Mouse (Mus musculus) T-helper 17 cell (primary cell): ENCODE results near the gene Asna1.

Source experiments
- in situ Hi-C, 2 experiments: fragments of 300-600 bp; cut with MboI, MseI; formaldehyde crosslinking; loops; 1 replicate in 1 of 2; 2 replicates in 1 of 2; pipeline ENCODE4 v1.15.1; 2025; ENCODE audit warnings: high pct_unique_total_duplicates in 2 of 2

Gene Asna1

DNA sequence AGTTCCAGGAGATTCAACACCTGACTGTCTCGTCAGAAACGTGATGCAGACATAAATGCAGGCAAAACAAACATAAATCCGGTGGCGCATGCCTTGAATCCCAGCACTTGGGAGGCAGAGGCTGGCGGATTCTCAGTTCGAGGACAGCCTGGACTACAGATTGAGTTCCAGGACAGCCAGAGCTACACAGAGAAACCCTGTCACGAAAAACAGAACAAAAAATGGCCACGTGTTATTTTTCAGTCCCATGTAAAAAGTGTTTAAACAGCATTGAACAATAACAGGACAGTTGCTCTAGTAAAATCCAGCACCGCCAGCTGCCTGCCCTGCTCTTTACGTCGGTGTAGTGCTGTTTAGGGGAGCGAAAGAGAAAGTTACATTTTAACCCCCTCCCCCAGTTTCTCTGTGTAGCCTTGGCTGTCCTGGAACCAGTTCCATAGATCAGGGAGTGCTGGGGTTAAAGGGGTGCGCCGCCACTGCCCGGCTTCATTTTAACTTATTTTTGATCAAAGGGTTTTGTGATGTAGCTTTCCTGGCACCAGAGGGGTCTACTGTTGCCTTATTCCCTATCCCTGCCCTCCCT, 10.7 kb upstream of the Asna1 start:
- in situ Hi-C loops = no loop called here

DNA sequence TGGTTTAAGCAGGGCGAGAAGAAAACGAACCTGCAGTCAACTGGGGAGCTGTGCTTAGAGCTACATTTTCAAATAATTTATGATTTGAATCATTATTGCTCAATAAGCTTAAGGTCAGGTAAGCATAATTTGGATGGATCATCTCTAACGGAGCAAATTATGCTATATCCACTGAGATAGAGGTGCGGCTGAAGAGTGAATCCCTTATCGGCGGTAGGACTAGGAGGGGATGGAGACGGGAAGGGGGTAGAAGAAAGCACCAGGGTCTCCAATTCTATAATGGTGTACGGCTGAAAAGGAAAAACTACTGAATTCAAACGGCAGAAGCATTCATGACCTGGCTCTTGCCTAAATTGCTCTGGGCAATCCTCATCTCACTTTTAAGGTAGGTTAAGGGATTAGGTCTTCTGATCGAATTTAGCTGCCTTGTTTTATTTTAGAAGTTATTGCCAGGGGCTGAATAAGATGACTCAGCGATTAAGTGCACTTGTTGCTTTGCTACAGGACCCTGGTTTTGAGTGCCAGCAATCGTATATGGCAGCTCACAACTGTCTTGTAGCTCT, 10.2 kb upstream of the Asna1 start:
- in situ Hi-C loops = no loop called here

DNA sequence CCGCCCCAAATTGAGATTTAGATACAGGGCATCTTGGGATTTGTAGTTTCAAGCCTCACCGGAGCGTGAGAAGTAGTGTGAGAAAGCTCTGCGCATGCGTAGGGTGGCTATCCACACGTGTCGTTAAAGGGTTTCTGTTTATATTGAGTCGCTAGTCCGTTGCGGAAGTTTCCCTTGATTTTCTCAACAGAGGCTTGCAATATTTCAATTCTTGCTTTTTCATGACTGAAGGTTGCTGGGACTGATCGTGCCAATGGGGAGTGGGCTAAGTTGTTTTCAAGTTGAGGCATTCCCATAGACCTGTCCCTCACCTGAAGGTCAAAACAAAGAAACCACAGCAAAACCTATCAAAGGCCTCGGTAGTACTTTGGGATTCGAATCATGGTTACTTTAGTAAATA, 9.7 kb upstream of the Asna1 start:
- in situ Hi-C loops = no loop called here

- in situ Hi-C loops = no loop called here
These were observed 8.8 kb upstream of the Asna1 start for GRCm38 (mm10) chr8:85033867-85034266.

GRCm38 (mm10) chr8:85032622-85033311, 7.7 kb upstream of the Asna1 start:
- in situ Hi-C loops = no loop called here

DNA sequence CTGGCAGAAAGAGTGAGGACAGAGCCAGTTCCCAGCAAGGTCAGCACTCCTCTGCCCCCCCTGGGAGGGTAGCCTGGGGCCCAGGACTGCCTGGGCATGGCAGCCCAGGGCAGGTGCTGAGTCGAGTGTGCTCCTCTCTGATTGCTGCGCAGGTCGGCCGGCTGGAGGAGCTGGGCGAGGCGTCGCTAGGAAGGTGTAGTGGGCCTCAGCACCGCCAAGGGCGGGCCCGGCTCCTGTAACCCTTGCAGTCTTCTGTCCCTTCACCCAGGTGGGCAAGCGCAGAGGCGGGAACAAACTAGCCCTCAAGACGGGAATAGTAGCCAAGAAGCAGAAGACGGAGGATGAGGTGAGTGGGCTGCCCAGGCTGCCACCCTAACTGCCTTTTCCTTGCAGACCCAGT, 4.2 kb upstream of the Asna1 start:
- in situ Hi-C loops = loop anchor here in 1 of 2 experiments (5.0 kb wide), 1 partner anchor 52 kb away; the partner anchor contains the start of gene Junb

GRCm38 (mm10) chr8:85027922-85028321, 2.8 kb upstream of the Asna1 start:
- in situ Hi-C loops = loop anchor here in 1 of 2 experiments (5.0 kb wide), 1 partner anchor 51 kb away; the partner anchor contains the start of gene Junb

DNA sequence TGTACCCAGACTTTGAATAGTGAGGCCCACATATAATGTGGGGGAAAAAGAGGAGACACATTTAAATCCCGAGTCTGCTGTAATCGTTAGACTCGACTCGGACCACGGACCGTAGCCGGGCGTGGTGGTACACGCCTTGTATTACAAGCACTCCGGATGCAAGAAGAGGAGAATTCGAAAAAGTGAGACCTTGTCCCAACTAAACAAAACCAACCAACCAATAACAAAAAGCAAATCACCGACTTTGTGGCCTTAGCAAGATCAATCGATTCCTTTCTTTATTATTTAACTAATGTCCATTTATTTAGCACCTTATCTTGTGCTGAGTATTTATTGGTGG, 2.4 kb upstream of the Asna1 start:
- in situ Hi-C loops = loop anchor here in 1 of 2 experiments (5.0 kb wide), 1 partner anchor 50 kb away; the partner anchor contains the start of gene Junb

- in situ Hi-C loops = loop anchor here in 1 of 2 experiments (5.0 kb wide), 1 partner anchor 50 kb away; the partner anchor contains the start of gene Junb
These were observed 1.8 kb upstream of the Asna1 start, which contains the start of gene Trir for GRCm38 (mm10) chr8:85026670-85027515. Trir (plus strand) TSS chr8:85026823.

DNA sequence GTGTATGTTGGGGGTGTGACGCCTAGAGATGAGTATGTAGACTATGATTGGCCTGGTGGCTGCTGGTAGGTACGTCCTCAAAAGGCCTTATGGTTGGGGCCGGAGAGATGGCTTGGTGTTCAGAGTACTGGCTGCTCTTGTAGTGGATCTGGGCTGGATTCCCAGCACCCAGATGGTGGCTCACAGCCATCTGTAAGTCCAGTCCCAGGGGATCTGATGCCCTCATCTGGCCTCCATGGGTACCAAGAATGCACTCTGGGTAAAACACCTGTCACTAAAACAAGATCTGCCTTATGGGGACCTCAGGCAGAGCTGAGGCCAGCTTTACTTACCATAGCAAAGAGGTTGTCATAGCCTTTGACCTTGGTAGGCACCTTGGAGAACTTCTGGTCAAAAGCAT, 1.2 kb downstream of the Asna1 start:
- in situ Hi-C loops = no loop called here

DNA sequence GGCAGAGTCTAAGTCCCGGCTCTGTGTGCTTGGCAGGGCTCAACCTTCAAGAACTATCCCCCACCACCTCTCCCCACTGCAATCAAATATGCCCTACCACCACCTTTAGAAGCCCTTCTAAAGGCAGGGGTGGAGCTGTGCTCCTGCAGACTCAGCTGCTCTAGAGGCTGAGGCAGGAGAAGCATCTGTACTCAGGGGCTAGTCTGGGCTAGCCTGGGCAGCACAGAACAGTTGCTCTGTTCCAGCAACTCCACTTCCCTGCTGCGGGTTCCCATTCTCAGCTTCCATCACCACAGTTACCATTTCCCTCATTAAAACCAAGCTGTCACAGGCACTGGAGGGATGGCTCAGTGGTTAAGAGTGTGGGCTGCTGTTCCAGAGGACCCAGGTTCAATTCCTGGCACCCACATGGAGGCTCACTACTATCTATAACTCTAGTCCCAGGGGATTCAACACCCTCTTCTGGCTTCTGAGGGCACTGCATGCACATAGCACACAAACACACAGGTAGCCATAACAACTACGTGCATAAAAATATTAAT, 3.5 kb downstream of the Asna1 start:
- in situ Hi-C loops = no loop called here

DNA sequence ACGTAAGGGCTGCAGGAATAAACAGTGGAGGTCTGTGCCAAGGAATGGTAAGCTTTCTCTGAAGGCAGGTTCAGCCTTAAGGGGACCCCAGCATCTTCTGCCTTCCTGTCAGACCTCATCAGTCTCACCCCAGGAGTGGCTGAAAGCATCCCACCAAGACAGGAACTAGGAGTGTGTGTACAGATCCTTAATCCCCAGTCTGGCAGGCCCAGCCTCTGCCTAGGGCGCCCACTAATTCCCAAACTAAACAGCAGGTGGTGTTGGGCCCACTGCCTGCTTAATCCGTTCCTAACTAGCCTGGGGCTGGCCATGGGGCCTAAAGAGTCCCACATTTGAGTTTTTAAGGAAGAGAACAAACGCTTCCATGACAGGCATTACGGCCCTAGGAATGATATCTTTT, 7.9 kb downstream of the Asna1 start:
- in situ Hi-C loops = no loop called here

- in situ Hi-C loops = no loop called here
These were observed 8.4 kb downstream of the Asna1 start for GRCm38 (mm10) chr8:85016724-85017123.

GRCm38 (mm10) chr8:85014431-85014830, 10.7 kb downstream of the Asna1 start, which contains the start of gene Best2:
Best2 (minus strand) TSS chr8:85014531.
- in situ Hi-C loops = no loop called here

DNA sequence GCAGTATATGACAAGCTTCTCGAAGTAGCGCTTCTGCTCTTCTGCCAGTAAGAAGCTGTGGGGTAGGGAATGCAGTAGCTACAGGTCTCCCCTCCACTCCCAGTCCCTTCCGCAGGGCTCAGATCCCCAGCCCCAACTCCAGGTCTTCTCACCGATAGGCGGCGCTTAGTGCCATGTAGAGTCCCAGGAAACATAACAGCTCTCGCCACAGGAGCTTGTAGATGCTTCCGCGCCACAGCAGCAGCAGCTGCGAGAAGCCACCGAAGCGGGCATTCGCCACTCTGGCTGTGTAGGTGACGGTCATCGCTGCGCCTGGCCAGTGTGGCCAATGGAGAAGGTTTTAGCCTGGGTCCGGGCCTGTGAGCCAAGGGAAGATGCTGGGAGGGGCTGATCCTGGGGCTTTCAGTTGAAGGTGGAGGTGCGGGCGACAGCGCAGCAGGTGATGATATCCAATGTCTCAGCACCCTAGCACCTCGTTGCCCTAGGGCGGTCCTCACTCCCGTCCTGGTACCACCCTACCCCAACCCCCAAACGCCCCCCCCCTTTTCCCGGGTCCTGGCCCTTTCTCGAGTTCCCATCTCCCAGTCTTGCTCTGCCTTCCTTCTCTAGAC, 11.7 kb downstream of the Asna1 start:
- in situ Hi-C loops = no loop called here

DNA sequence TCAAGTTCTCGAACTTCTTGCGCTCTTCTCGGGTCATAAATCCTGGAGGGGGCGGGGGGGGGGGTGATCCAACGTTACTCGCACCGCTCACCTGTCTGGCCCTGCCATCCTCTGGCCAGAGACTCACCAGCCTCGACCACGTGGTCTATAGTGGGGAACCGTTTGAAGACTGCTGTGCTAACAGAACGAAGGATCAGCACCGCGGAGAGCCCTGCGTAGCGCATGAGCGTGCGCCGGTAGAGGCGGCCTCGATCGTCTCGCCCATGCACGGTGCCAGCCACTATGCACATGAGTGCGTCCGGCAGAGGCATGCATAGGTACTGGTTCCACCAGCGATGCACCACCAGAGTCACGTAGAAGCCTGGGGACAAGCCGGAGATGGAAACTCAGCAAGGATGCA, 13.8 kb downstream of the Asna1 start:
- in situ Hi-C loops = no loop called here

DNA sequence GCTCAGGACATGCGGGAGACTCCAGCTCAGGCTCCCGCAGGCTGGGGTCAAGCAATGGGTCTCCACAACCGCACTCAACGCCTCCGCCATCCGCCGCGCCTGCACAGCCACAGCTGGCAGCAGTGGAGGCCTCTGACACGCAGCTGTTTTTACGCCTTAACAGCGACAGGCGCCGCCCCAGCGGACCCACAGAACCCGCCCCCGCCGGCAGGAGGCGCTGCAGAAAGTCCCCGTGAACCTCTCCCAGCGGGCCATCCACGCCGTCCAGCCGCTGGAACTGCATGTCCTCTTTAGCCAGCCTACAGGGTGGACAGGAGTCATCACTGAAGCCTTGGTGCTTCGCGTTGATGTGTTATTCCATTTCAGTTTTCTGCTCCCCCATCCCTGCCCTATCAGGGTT, 17.4 kb downstream of the Asna1 start:
- in situ Hi-C loops = loop anchor here in 1 of 2 experiments (5.0 kb wide), 1 partner anchor 35 kb away; no protein-coding TSS in a partner anchor

- in situ Hi-C loops = no loop called here
These were observed 27.3 kb downstream of the Asna1 start for GRCm38 (mm10) chr8:84997649-84998295.

- in situ Hi-C loops = no loop called here
These were observed 28.1 kb downstream of the Asna1 start for GRCm38 (mm10) chr8:84996978-84997377.

DNA sequence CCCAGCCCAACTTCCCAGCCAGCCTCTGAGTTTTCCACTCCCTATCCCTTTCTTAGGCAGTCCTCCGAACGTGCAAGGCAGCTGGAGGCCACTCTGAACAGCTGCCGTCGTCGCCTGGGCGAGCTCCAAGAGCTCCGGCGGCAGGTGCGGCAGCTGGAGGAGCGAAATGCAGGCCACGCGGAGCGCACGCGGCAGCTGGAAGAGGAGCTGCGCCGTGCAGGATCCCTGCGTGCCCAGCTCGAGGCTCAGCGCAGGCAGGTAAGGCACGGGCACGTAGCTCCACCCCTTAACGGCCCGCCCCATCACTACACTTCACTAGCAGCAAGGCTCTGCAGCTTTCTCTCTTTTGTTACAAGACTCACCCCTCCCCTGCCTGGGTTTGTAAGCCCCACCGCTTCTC, 29.4 kb downstream of the Asna1 start:
- in situ Hi-C loops = no loop called here
